Mouse (Mus musculus) small intestine, adult 2 months (tissue): ENCODE results near the gene Olfml2a.

ENCODE experiments used
- CTCF ChIP-seq: fragments of 200-500 bp; IDR thresholded peaks from 2 replicates; pipeline ENCODE4 v1.5.1; 2012; ENCODE audit warnings: low read depth, mild to moderate bottlenecking, control low read depth, inconsistent platforms, low read length, moderate library complexity, mixed read lengths; ENCODE audit not compliant: insufficient replicate concordance, insufficient read length; ENCODE audit errors: extremely low read depth
- POLR2A ChIP-seq: fragments of 200-500 bp; IDR thresholded peaks from 2 replicates; pipeline ENCODE4 v1.6.1; 2012; ENCODE audit warnings: low read depth, mild to moderate bottlenecking, control low read depth, inconsistent platforms, low read length, moderate library complexity

GRCm38 (mm10) chr2:38914517-38914916, 17.3 kb upstream of the Olfml2a start:
- TF ChIP-seq CTCF: no peak
- no peak for TF ChIP-seq POLR2A
